Mouse (Mus musculus) neural tube, embryonic 11.5 days (tissue): ENCODE measurements at regions not wholly inside any gene's neighbourhood (a gene's known extent, or its start where the extent isn't known, plus 50 kb on each side); places are given as distances from the start of the nearest gene placed in this dataset.
"Not testable (repeated sequence)": the region's sequence is repeated elsewhere in the genome, so short reads cannot be mapped to it uniquely, and the experiment has no call there.

ENCODE experiments used
- ATAC-seq: fragments of 200-750 bp; cut with Nextera tagmentation; 2 replicates; pipeline ENCODE4 v1.8.0; 2017; ENCODE audit warnings: moderate number of reproducible peaks, mild to moderate bottlenecking, moderate TSS enrichment, moderate library complexity; ENCODE audit not compliant: insufficient read depth, low FRiP score, low TSS enrichment
- DNase-seq: peaks from one replicate; pipeline ENCODE4 v3.0.0-alpha.2; 2015; ENCODE audit warnings: low spot score
- H3K27ac ChIP-seq: fragments of 300-500 bp; sonication (generic); 2 replicates; pipeline ENCODE4 v1.5.1; 2014; ENCODE audit warnings: low read depth, mild to moderate bottlenecking, low read length
- H3K27me3 ChIP-seq: fragments of 300-500 bp; sonication (generic); 2 replicates; pipeline ENCODE4 v1.6.1; 2014; ENCODE audit warnings: mild to moderate bottlenecking, low read length, mixed read lengths; ENCODE audit not compliant: control insufficient read depth, insufficient read depth
- H3K36me3 ChIP-seq: fragments of 300-500 bp; sonication (generic); 2 replicates; pipeline ENCODE4 v1.6.1; 2014; ENCODE audit warnings: mild to moderate bottlenecking, low read length, moderate library complexity, mixed read lengths; ENCODE audit not compliant: control insufficient read depth, insufficient read depth
- H3K4me1 ChIP-seq: fragments of 300-500 bp; sonication (generic); 2 replicates; pipeline ENCODE4 v1.6.1; 2014; ENCODE audit warnings: low read length, mixed read lengths; ENCODE audit not compliant: control insufficient read depth, insufficient read depth
- H3K4me2 ChIP-seq: fragments of 300-500 bp; sonication (generic); 2 replicates; pipeline ENCODE4 v1.6.1; 2014; ENCODE audit warnings: low read depth, mild to moderate bottlenecking, moderate library complexity
- H3K4me3 ChIP-seq: fragments of 300-500 bp; sonication (generic); 2 replicates; pipeline ENCODE4 v1.5.1; 2014; ENCODE audit warnings: low read depth, low read length
- H3K9ac ChIP-seq: fragments of 300-500 bp; sonication (generic); 2 replicates; pipeline ENCODE4 v1.6.1; 2014; ENCODE audit warnings: mild to moderate bottlenecking, low read length
- H3K9me3 ChIP-seq: fragments of 300-500 bp; sonication (generic); 2 replicates; pipeline ENCODE4 v1.6.1; 2016; ENCODE audit warnings: low read length; ENCODE audit not compliant: control insufficient read depth
- WGBS: fragments of 180-500 bp; shearing (Covaris S2); extraction: QIAGEN DNeasy Blood & Tissue Kit; methylation state at CpG from one replicate; pipeline ENCODE4 v1.1.7; 2014; 5-methylcytosine and 5-hydroxymethylcytosine counted together

DNA sequence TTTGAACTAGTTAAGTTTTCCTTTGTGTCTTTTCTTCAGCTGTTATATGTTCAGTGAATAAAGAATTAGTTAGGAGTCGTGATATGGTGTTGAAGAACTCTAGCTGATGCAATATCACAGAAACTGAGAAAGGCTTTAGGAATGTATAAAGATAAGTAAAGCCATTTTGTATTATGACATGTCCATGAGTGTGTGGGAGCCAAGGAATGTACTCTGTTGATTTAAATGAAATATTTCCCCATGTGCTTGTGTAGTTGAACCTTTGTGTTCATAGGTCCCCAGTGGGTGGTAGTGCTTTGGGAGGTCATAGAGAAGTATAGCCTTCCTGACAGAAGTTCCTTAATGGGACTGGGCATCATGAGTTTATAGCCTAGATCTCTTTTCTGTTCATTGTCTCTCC is 542.2 kb downstream of the Serpinb8 start:
- Histone ChIP-seq H3K4me2 (no peak overlapping the region), H3K9ac (no peak overlapping the region), H3K27me3 (no peaks in the 10 kb centered on the region), H3K27ac (no peak overlapping the region), H3K4me1 (no peaks in the 10 kb centered on the region), H3K9me3 (no peaks in the 10 kb centered on the region), H3K4me3 (no peak overlapping the region), H3K36me3 (no peaks in the 10 kb centered on the region)
- ATAC-seq, result no peak
- 84% methylated on average over 1 of the region's 1 CpGs for WGBS
- no peak for DNase-seq

DNA sequence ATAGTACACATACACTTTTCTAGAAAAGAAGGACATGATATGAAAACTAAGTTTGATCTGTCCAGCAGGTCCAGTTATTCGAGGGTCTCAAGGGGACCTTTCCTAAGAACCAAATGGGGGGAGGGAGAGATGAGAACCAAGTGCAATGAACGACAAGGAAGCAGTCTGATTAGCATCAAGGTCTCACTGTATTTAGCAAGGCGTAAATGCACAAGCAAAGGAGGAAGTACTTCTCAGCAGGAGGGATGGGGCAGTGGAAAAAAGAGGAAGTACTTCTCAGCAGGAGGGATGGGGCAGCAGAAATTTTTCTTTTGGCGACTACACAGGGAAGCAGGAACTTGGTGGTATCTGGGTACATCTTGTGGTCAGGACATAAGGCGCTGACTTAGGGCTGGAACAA is 545.5 kb downstream of the Serpinb8 start:
- H3K9ac ChIP-seq, H3K36me3 ChIP-seq, H3K4me2 ChIP-seq, H3K9me3 ChIP-seq, H3K4me3 ChIP-seq, H3K4me1 ChIP-seq, H3K27ac ChIP-seq, DNase-seq, H3K27me3 ChIP-seq, ATAC-seq: not testable (repeated sequence)
- 83% methylated on average over 5 of the region's 5 CpGs for WGBS

DNA sequence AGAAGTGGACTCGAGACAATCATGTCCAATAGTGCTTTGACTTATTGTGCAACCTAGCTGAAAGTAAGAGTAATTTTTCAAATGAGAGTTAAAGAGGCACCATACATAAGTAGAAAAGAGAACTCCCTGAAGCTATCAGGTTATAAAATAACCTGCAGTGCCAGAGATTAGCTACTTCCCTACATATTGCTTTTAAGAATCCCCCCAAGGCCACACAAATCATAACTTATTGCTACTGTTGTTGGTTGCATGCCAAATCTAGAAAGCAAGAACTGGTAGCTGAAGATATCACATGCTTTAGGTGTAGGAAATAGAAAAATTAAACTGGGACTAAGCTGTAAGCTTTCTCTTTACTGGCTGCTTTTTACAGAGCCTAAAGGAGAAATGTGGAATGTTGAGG is 554.3 kb downstream of the Serpinb8 start:
- H3K27me3 ChIP-seq, result no peaks in the 10 kb centered on the region
- ATAC-seq, result no peak
- DNase-seq, result no peak
- no peaks in the 10 kb centered on the region for H3K36me3 ChIP-seq
- no peak overlapping the region for H3K9ac ChIP-seq
- no peak overlapping the region for H3K27ac ChIP-seq
- no peaks in the 10 kb centered on the region for H3K9me3 ChIP-seq
- 76% methylated on average over 1 of the region's 1 CpGs for WGBS
- H3K4me2 ChIP-seq, result no peak overlapping the region
- H3K4me1 ChIP-seq, result no peaks in the 10 kb centered on the region
- H3K4me3 ChIP-seq, result no peak overlapping the region

GRCm38 (mm10) chr1:108181350-108182167 is 591.8 kb downstream of the Serpinb8 start:
- ATAC-seq, result no peak
- 52% methylated on average over 3 of the region's 3 CpGs for WGBS

GRCm38 (mm10) chr1:108182168-108182539 is 592.3 kb downstream of the Serpinb8 start:
- no peak overlapping the region for H3K9ac ChIP-seq
- H3K27ac ChIP-seq, result no peak overlapping the region
- no peaks in the 10 kb centered on the region for H3K36me3 ChIP-seq
- DNase-seq (no peak), ATAC-seq (no peak)
- H3K4me1 ChIP-seq, result no peaks in the 10 kb centered on the region
- no peak overlapping the region for H3K4me3 ChIP-seq
- H3K4me2 ChIP-seq, result no peak overlapping the region
- H3K9me3 ChIP-seq, result no peaks in the 10 kb centered on the region
- 57% methylated on average over 4 of the region's 4 CpGs for whole genome bisulfite sequencing
- no peaks in the 10 kb centered on the region for H3K27me3 ChIP-seq

More at GRCm38 (mm10) chr1:108181350-108182167, 591.8 kb downstream of the Serpinb8 start:
- no peaks in the 10 kb centered on the region for H3K9me3 ChIP-seq
- no peaks in the 10 kb centered on the region for H3K27me3 ChIP-seq
- DNase-seq, result no peak
- H3K4me1 ChIP-seq, result no peaks in the 10 kb centered on the region
- no peak overlapping the region for H3K4me3 ChIP-seq
- no peak overlapping the region for H3K27ac ChIP-seq
- no peak overlapping the region for H3K4me2 ChIP-seq
- H3K36me3 ChIP-seq, result no peaks in the 10 kb centered on the region
- H3K9ac ChIP-seq, result no peak overlapping the region

GRCm38 (mm10) chr1:108224047-108224446 is 634.2 kb downstream of the Serpinb8 start:
- 79% methylated on average over 1 of the region's 1 CpGs for WGBS
- DNase-seq (no peak), ATAC-seq (no peak)
- Histone ChIP-seq H3K9ac (no peak overlapping the region), H3K4me3 (no peak overlapping the region), H3K36me3 (no peaks in the 10 kb centered on the region), H3K4me2 (no peak overlapping the region), H3K9me3 (no peaks in the 10 kb centered on the region), H3K27me3 (no peaks in the 10 kb centered on the region), H3K27ac (no peak overlapping the region), H3K4me1 (no peaks in the 10 kb centered on the region)

DNA sequence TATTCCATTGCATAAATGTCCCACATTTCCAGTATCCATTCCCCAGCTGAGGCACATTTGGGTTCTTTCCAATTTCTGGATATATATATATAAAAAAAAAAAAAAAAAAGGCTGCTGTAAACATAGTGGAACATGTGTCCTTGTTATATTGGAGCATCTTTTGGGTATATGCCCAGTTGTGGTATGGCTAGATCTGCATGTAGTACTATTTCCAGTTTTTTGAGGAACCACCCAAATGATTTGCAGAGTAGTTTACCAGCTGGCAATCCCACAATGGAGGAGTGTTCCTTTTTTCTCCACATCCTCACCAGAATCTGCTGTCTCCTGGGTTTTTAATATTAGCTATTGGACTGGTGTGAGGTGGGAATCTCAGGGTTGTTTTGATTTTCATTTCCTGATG is 650.3 kb downstream of the Serpinb8 start:
- H3K9ac ChIP-seq, result no peak overlapping the region
- ATAC-seq (no peak), DNase-seq (no peak)
- H3K4me2 ChIP-seq, result no peak overlapping the region
- no peaks in the 10 kb centered on the region for H3K27me3 ChIP-seq
- H3K4me1 ChIP-seq, result no peaks in the 10 kb centered on the region
- no peaks in the 10 kb centered on the region for H3K9me3 ChIP-seq
- no peak overlapping the region for H3K27ac ChIP-seq
- H3K36me3 ChIP-seq, result no peaks in the 10 kb centered on the region
- H3K4me3 ChIP-seq, result no peak overlapping the region

DNA sequence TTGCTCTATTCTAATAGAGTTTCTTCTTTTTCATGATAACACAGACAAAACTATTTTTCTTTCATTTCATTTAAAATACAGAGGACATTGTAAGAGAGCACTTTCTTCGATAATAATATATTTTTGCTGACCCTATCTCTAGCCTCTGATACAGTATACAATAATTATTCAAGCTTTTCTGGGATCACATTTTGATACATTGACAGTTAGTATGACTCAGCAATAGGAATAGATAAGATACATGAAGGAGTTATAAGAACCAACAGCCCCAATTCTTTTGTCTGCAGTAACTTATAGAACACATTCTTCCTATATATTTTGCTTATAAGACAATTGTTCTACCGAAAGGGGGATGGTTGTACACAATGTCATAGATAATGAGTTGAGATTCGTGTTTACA is 665.3 kb downstream of the Serpinb8 start:
- Histone ChIP-seq H3K4me1 (no peaks in the 10 kb centered on the region), H3K9ac (no peak overlapping the region), H3K4me3 (no peak overlapping the region), H3K27me3 (no peaks in the 10 kb centered on the region), H3K36me3 (no peaks in the 10 kb centered on the region), H3K9me3 (no peaks in the 10 kb centered on the region), H3K27ac (no peak overlapping the region), H3K4me2 (no peak overlapping the region)
- ATAC-seq (no peak), DNase-seq (no peak)
- 90% methylated on average over 3 of the region's 3 CpGs for WGBS

DNA sequence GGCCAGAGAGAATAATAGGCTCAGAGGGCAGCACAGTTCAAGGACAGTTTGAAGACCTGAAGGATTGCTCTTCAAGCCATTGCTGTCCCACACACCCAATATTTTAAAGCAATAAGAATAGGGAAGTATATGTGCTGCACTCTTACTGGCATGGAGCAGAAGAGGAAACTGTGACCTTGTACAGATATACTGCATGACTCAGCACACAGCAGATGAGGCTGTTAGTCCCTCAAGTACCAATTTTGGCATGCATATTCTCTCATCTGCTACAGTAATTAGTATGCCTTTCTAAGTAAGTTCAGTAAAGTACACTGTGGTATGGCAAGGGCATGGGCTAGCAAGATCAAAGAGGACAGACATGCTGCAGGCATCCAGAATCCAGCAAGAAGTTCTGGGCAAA is 669.5 kb downstream of the Serpinb8 start:
- Histone ChIP-seq H3K36me3 (no peaks in the 10 kb centered on the region), H3K9me3 (no peaks in the 10 kb centered on the region)

More for the DNA sequence above, 669.5 kb downstream of the Serpinb8 start:
- Histone ChIP-seq H3K4me2 (no peak overlapping the region), H3K9ac (no peak overlapping the region), H3K27ac (no peak overlapping the region), H3K27me3 (no peaks in the 10 kb centered on the region), H3K4me1 (no peaks in the 10 kb centered on the region), H3K4me3 (no peak overlapping the region)
- DNase-seq (no peak), ATAC-seq (no peak)
